Mouse (Mus musculus): ENCODE measurements around the gene Tmem44.
"Not testable (repeated sequence)": the region's sequence is repeated elsewhere in the genome, so short reads cannot be mapped to it uniquely, and the experiment has no call there.

The Tmem44 gene

GRCm38 (mm10) chr16:30497307-30497706 lies 53.3 kb downstream of the Tmem44 start:
- no peak for DNase-seq (ENCODE audit: low spot score in 2 of 2)

- no peak for DNase-seq (ENCODE audit: low spot score in 2 of 2)
Measured at GRCm38 (mm10) chr16:30494883-30495282, 55.8 kb downstream of the Tmem44 start.

GRCm38 (mm10) chr16:30491742-30492141 lies 58.9 kb downstream of the Tmem44 start:
- DNase-seq (ENCODE audit: low spot score in 2 of 2), result no peak

GRCm38 (mm10) chr16:30490791-30491190 lies 59.9 kb downstream of the Tmem44 start:
- no peak for DNase-seq (ENCODE audit: low spot score in 2 of 2)

GRCm38 (mm10) chr16:30490316-30490715 lies 60.3 kb downstream of the Tmem44 start:
- DNase-seq (ENCODE audit: low spot score in 2 of 2), result no peak

GRCm38 (mm10) chr16:30489662-30490061 lies 61.0 kb downstream of the Tmem44 start:
- DNase-seq (ENCODE audit: low spot score in 2 of 2), result no peak

GRCm38 (mm10) chr16:30486498-30486897 lies 64.1 kb downstream of the Tmem44 start:
- no peak for DNase-seq (ENCODE audit: low spot score in 2 of 2)

GRCm38 (mm10) chr16:30477791-30478190 lies 72.9 kb downstream of the Tmem44 start:
- no peak for DNase-seq (ENCODE audit: low spot score in 2 of 2)

- no peak for DNase-seq (ENCODE audit: low spot score in 2 of 2)
Measured at GRCm38 (mm10) chr16:30477006-30477405, 73.6 kb downstream of the Tmem44 start.

GRCm38 (mm10) chr16:30475633-30476461 lies 74.8 kb downstream of the Tmem44 start:
- no peak for DNase-seq (ENCODE audit: low spot score in 2 of 2)

- no peak for DNase-seq (ENCODE audit: low spot score in 2 of 2)
Measured at GRCm38 (mm10) chr16:30472447-30472846, 78.2 kb downstream of the Tmem44 start.

GRCm38 (mm10) chr16:30471912-30472311 lies 78.7 kb downstream of the Tmem44 start:
- DNase-seq (ENCODE audit: low spot score in 2 of 2), result no peak

GRCm38 (mm10) chr16:30468944-30469343 lies 81.7 kb downstream of the Tmem44 start:
- DNase-seq (ENCODE audit: low spot score in 2 of 2), result no peak

- DNase-seq (ENCODE audit: low spot score in 2 of 2), result no peak
Measured at GRCm38 (mm10) chr16:30465680-30466298, 84.9 kb downstream of the Tmem44 start.

- DNase-seq (ENCODE audit: low spot score in 2 of 2), result not testable (repeated sequence)
Measured at GRCm38 (mm10) chr16:30464742-30465141, 85.9 kb downstream of the Tmem44 start.
